Mouse (Mus musculus): Measurements from ENCODE around the gene Rere.
"Not testable (repeated sequence)": the region's sequence is repeated elsewhere in the genome, so short reads cannot be mapped to it uniquely, and the experiment has no call there.

Rere gene

GRCm38 (mm10) chr4:150522425-150522824 is 241.0 kb downstream of the Rere start:
- DNase-seq = no peak

- DNase-seq = no peak
Observed at GRCm38 (mm10) chr4:150523351-150523750, 241.9 kb downstream of the Rere start.

- DNase-seq = no peak
Observed at GRCm38 (mm10) chr4:150526269-150526668, 244.8 kb downstream of the Rere start.

- DNase-seq = no peak
Observed at GRCm38 (mm10) chr4:150528426-150528825, 247.0 kb downstream of the Rere start.

GRCm38 (mm10) chr4:150528846-150529245 is 247.4 kb downstream of the Rere start:
- DNase-seq = peak; percentile 24

GRCm38 (mm10) chr4:150531869-150532268 is 250.4 kb downstream of the Rere start:
- DNase-seq = no peak

GRCm38 (mm10) chr4:150536821-150537510 is 255.5 kb downstream of the Rere start:
- peak; percentile 28 for DNase-seq

GRCm38 (mm10) chr4:150539846-150540245 is 258.4 kb downstream of the Rere start:
- no peak for DNase-seq

GRCm38 (mm10) chr4:150540392-150541094 is 259.1 kb downstream of the Rere start:
- no peak for DNase-seq

GRCm38 (mm10) chr4:150544231-150544630 is 262.8 kb downstream of the Rere start:
- DNase-seq = peak; percentile 48

- peak; percentile 44 for DNase-seq
Observed at GRCm38 (mm10) chr4:150544652-150545258, 263.3 kb downstream of the Rere start.

GRCm38 (mm10) chr4:150545775-150546174 is 264.3 kb downstream of the Rere start:
- DNase-seq = no peak

- DNase-seq = not testable (repeated sequence)
Observed at GRCm38 (mm10) chr4:150546296-150546695, 264.9 kb downstream of the Rere start.

- no peak for DNase-seq
Observed at GRCm38 (mm10) chr4:150549393-150549792, 267.9 kb downstream of the Rere start.

- no peak for DNase-seq
Observed at GRCm38 (mm10) chr4:150549989-150550716, 268.7 kb downstream of the Rere start.

- DNase-seq = no peak
Observed at GRCm38 (mm10) chr4:150551390-150551789, 269.9 kb downstream of the Rere start.

GRCm38 (mm10) chr4:150552751-150553600 is 271.5 kb downstream of the Rere start:
- DNase-seq = no peak

GRCm38 (mm10) chr4:150555783-150556182 is 274.3 kb downstream of the Rere start:
- no peak for DNase-seq

GRCm38 (mm10) chr4:150556382-150557221 is 275.2 kb downstream of the Rere start:
- DNase-seq = peak; percentile 84

- not testable (repeated sequence) for DNase-seq
Observed at GRCm38 (mm10) chr4:150557289-150557688, 275.8 kb downstream of the Rere start.

- DNase-seq = no peak
Observed at GRCm38 (mm10) chr4:150557976-150558375, 276.5 kb downstream of the Rere start.

Data from kidney, postnatal 10 days (tissue).